Mouse (Mus musculus) frontal cortex, postnatal 14 days (tissue): ENCODE results near the gene Gnai2.
"Not testable (repeated sequence)": the region's sequence is repeated elsewhere in the genome, so short reads cannot be mapped to it uniquely, and the experiment has no call there.

Source experiments
- DNase-seq, 2 experiments: peaks; one replicate each; pipeline ENCODE4 v3.0.0; 2022; ENCODE audit warnings: low spot score in 2 of 2

The Gnai2 gene

DNA sequence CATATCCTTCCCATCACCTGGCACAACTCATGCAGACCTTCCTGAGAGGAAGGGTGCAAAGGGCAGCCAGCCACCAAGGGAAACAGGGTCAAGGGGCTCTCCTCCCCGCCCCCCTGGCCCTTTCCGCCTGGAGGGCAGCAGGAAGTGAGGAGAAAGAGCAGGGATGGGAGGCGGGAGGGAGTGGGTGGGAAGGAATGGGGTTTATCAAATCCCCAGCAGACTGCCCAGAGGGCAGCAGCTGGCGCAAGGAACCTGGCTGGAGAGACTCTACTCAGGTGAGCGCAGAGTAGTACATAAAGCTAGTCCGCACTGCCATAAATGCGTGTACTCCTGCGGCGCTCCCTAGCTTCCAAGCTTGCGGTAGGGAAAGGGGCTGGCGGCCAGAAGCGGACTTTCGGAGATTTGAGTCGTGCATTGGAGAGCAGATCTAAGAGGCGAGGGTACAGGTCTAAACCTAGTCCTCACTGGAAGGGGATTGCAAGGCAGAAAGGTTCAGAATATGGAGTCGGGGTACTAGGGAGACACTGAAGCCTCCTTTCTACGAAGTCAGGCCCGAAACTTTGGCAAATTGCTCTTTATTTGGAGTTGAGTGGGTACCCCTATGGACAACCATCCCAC, 67.4 kb downstream of the Gnai2 start, which contains the start of gene Hyal2:
Gene Hyal2 (plus strand): TSS at position 244 of the 618 bp plus-strand sequence.
- no peak for DNase-seq

- DNase-seq: no peak
Observed at GRCm38 (mm10) chr9:107566855-107567254, 68.3 kb downstream of the Gnai2 start.

- DNase-seq: peak in 1 of 2 experiments; percentile 68
Observed at GRCm38 (mm10) chr9:107566041-107566709, 69.0 kb downstream of the Gnai2 start.

GRCm38 (mm10) chr9:107565556-107565955, 69.6 kb downstream of the Gnai2 start:
- not testable (repeated sequence) for DNase-seq
